Mouse (Mus musculus) liver, embryonic 14.5 days (tissue): Measurements from ENCODE around the gene Rmnd5a.

Source experiments
- CTCF ChIP-seq: IDR thresholded peaks from 2 replicates; pipeline ENCODE4 v1.5.1; 2016; ENCODE audit warnings: antibody characterized with exemption, low read depth, control low read depth
- EP300 ChIP-seq: IDR thresholded peaks from 2 replicates; pipeline ENCODE4 v1.6.1; 2016; ENCODE audit warnings: antibody characterized with exemption, low read depth

DNA sequence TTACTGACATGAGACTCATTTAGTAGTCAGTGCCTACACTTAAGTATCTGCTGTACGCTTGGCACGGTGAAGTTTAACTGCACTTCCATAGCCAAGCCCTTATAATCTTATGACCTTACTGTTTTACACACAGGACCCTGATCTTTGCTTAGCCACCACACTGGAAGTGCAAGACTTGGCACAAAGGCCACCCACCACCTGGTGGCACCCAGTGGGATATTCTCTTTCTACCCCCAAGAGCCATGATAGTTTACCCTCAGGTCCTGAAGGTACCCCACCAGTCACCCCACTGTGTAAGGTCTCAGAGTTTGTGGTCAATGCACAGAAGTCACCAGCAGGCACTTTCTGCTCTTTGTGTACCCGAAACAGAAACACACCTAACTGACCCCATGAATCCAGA lies 89.2 kb downstream of the Rmnd5a start:
- TF ChIP-seq CTCF (no peak), EP300 (no peak)
